Mouse (Mus musculus) hindbrain, embryonic 14.5 days (tissue): ENCODE results near the gene H2-M5. TPM values are rescaled to one million over a fixed set of nuclear protein-coding genes. Genes with fewer than 3 reads are reported as not detected.
A peak's percentile ranks its signal among the peaks of the same experiment; 100 is the strongest.
"Not testable (repeated sequence)": the region's sequence is repeated elsewhere in the genome, so short reads cannot be mapped to it uniquely, and the experiment has no call there.

Experiments used
- ATAC-seq: fragments of 200-750 bp; cut with Nextera tagmentation; 2 replicates; pipeline ENCODE4 v1.8.0; 2017; ENCODE audit warnings: moderate number of reproducible peaks, mild to moderate bottlenecking, moderate TSS enrichment, moderate library complexity; ENCODE audit not compliant: low FRiP score
- DNase-seq: peaks from one replicate; pipeline ENCODE4 v3.0.0-alpha.2; 2015; ENCODE audit warnings: low spot score
- H3K27ac ChIP-seq: fragments of 300-500 bp; sonication (generic); 2 replicates; pipeline ENCODE4 v1.5.1; 2014; ENCODE audit warnings: mild to moderate bottlenecking, moderate library complexity
- H3K27me3 ChIP-seq: fragments of 300-500 bp; sonication (generic); 2 replicates; pipeline ENCODE4 v1.6.1; 2014; ENCODE audit warnings: mild to moderate bottlenecking, low read length, mixed read lengths; ENCODE audit not compliant: control insufficient read depth, insufficient read depth
- H3K36me3 ChIP-seq: fragments of 300-500 bp; sonication (generic); replicated peaks from 2 replicates; pipeline ENCODE4 v1.6.1; 2014; ENCODE audit not compliant: control insufficient read depth, insufficient read depth
- H3K4me1 ChIP-seq: fragments of 300-500 bp; sonication (generic); replicated peaks from 2 replicates; pipeline ENCODE4 v1.6.1; 2014; ENCODE audit warnings: antibody characterized with exemption, low read length, mixed read lengths; ENCODE audit not compliant: control insufficient read depth, insufficient read depth
- H3K4me2 ChIP-seq: fragments of 300-500 bp; sonication (generic); replicated peaks from 2 replicates; pipeline ENCODE4 v1.6.1; 2014; ENCODE audit warnings: mild to moderate bottlenecking, moderate library complexity
- H3K4me3 ChIP-seq: fragments of 300-500 bp; sonication (generic); replicated peaks from 2 replicates; pipeline ENCODE4 v1.5.1; 2014; ENCODE audit warnings: mild to moderate bottlenecking, low read length
- H3K9ac ChIP-seq: fragments of 300-500 bp; sonication (generic); 2 replicates; pipeline ENCODE4 v1.6.1; 2014
- H3K9me3 ChIP-seq: fragments of 300-500 bp; sonication (generic); 2 replicates; pipeline ENCODE4 v1.6.1; 2016; ENCODE audit warnings: low read length; ENCODE audit not compliant: control insufficient read depth
- WGBS: fragments of 180-500 bp; shearing (Covaris S2); extraction: QIAGEN DNeasy Blood & Tissue Kit; methylation state at CpG from one replicate; pipeline ENCODE4 v1.1.7; 2014; 5-methylcytosine and 5-hydroxymethylcytosine counted together
- polyA plus RNA-seq: library from polyadenylated mRNA; unstranded; fragments of >200 nt; fragmentation: Nextera tagmentation; extraction: Ambion mirVana; gene quantifications from 2 replicates; pipeline ENCODE4 v1.2.1, GENCODE M21; 2014

Gene H2-M5
- polyA plus RNA-seq = 0.64 and 1.0 TPM in 2 replicates

DNA sequence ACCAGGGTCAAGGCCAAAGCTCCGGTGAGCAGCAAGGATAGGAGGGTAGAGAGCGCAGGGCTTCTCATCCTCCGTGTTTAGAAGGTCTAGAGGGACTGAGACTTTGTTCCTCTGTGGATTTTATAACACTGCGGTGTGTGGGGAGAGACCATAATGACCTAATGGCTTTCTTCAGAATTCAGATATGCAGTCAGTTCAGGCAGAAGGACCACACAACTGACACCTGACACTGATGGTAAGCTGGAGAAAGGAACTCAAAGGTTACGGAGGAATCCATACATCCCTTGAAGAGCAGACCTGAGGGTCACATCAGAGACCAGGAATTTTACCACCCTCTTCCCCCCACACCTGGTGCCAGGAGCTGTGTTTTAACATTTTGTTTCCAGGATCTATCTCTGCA lies at the start of gene H2-M5:
Gene H2-M5, minus strand, starts transcription at position 101 of the 400 bp plus-strand sequence.
- Histone ChIP-seq H3K36me3 (no peaks in the 10 kb centered on the region), H3K9ac (no peak within 1 kb of the TSS), H3K4me1 (no peaks in the 10 kb centered on the region), H3K4me2 (no peak within 1 kb of the TSS), H3K9me3 (no peaks in the 10 kb centered on the region), H3K27me3 (peaks cover 28% of the 10 kb centered on the region), H3K4me3 (no peak within 1 kb of the TSS), H3K27ac (no peak within 1 kb of the TSS)
- ATAC-seq (no peak), DNase-seq (no peak)
- 25% methylated on average over 5 of the region's 5 CpGs for WGBS

DNA sequence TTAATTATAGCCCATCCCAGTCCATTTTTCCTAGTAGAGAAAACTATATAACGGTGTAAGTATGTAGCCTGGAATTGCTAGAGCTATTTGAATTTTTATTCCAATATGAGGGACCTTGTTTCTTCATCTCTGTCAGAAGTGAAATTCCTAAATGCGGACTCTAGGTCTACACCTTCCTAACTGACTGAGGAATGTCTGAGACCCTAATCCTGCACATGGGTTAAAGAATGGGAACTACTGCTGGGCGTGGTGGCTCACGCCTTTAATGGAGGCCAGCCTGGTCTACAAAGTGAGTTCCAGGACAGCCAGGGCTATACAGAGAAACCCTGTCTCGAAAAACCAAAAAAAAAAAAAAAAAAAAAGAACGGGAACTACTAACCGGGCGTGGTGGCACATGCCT lies 39.8 kb upstream of the H2-M5 start:
- Histone ChIP-seq H3K9ac (peak overlapping the region; percentile 70), H3K36me3 (no peaks in the 10 kb centered on the region), H3K4me2 (peak overlapping the region; percentile 52), H3K4me3 (peak overlapping the region; percentile 26), H3K4me1 (peaks cover 7% of the 10 kb centered on the region; the same call in 1 of the 2 replicates), H3K27ac (peak overlapping the region; percentile 97), H3K9me3 (no peaks in the 10 kb centered on the region), H3K27me3 (no peaks in the 10 kb centered on the region)
- ATAC-seq (peak; percentile 17; the same call in 1 of the 2 replicates), DNase-seq (no peak)
- 70% methylated on average over 8 of the region's 8 CpGs for WGBS

DNA sequence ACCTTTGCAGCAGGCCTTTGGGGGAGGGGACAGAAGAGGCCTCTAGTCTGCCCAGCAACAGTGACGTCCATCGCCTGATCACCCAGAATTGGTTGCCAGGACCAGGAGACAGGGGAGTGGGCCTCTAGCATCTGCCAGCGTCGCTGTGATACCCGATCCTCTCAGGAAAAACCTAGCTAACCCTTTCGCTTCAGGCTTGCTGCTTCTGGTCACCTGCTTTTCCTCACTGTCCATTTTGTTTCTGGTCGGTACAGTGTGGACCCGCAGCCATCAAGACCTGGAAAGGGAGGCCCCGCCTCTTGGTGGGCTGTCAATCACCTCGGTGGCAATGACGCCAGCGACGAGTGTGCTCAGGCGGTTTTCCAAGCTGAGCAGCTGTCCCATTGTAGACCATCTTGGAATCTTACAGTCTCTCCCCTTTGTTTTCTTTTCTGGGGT lies 39.4 kb upstream of the H2-M5 start:
- Histone ChIP-seq H3K4me1 (peaks cover 7% of the 10 kb centered on the region; the same call in 1 of the 2 replicates), H3K9ac (peak overlapping the region; percentile 70), H3K4me3 (peak overlapping the region; percentile 26), H3K27ac (peak overlapping the region; percentile 97), H3K4me2 (peak overlapping the region; percentile 52), H3K36me3 (no peaks in the 10 kb centered on the region), H3K27me3 (no peaks in the 10 kb centered on the region), H3K9me3 (no peaks in the 10 kb centered on the region)
- WGBS = under 1% methylated on average over 14 of the region's 14 CpGs
- ATAC-seq (peak; percentile 99), DNase-seq (peak; percentile 99)

DNA sequence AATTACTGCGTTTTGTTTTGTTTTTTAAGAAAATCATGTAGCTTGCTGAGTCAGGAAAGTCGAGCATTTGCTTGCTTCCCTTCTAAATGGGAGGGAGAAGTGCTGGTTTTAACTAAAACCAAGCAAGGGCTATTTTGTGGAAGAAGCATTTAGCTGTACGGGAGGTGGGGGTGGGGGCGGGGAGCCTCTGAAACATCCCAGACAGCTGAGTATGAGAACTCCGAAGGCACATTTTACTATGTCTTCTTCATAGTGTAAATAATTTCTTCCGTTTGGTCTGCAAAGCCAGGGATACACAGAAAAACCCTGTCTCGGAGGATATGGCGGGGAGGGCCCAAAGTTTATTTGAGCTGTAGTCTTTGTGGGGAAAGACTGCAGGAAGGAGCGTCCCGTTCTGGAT lies 38.9 kb upstream of the H2-M5 start:
- Histone ChIP-seq H3K36me3 (no peaks in the 10 kb centered on the region), H3K27ac (peak overlapping the region; percentile 97), H3K27me3 (no peaks in the 10 kb centered on the region), H3K4me1 (peaks cover 7% of the 10 kb centered on the region; the same call in 1 of the 2 replicates), H3K9me3 (no peaks in the 10 kb centered on the region), H3K4me3 (peak overlapping the region; percentile 26), H3K4me2 (peak overlapping the region; percentile 52), H3K9ac (peak overlapping the region; percentile 70)
- 3% methylated on average over 10 of the region's 10 CpGs for WGBS
- DNase-seq (peak; percentile 48), ATAC-seq (peak; percentile 21)

DNA sequence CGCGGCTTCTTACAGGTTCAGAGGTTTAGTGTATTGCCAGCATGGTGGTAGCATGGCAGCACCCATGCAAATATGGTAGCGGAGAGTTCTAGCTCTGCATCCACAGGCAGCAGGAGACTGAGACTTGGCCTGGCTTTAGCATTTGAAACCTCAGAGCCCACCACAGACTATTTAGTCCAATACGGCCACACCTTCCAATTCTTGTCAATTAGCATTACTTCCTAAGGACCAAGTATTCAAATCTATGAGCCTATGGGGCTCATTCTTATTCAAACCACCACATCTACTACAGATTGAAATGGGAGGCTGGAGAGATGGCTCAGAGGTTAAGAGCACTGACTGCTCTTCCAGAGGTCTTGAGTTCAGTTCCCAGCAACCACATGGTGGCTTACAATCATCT lies 38.1 kb upstream of the H2-M5 start:
- Histone ChIP-seq H3K36me3 (no peaks in the 10 kb centered on the region), H3K4me1 (peaks cover 7% of the 10 kb centered on the region; the same call in 1 of the 2 replicates), H3K4me3 (no peak overlapping the region), H3K4me2 (no peak overlapping the region), H3K27ac (peak overlapping the region; percentile 97), H3K27me3 (no peaks in the 10 kb centered on the region), H3K9me3 (no peaks in the 10 kb centered on the region), H3K9ac (0 out of 2 replicates have a peak overlapping the region, but pooled peaks have one; percentile 3)
- DNase-seq (no peak), ATAC-seq (no peak)
- 97% methylated on average over 4 of the region's 4 CpGs for WGBS

DNA sequence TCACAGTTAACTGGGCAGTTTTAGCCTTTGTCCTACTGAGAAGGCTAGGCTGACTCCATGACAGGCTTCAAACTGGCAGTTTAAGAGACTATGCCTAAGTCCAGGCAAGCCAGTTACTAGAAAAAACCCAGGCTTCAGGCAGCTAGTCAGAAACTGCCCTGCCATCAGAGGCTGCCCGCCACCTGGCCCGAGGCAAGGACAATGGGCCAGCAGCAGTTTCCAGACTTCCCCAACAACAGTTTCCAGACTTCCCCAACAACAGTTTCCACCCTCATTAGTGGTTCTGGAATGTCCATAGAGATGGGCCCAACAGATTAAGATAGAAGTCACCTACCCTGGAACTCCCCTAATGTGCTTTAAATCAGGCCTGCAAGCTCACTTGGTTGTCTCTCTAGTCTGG lies 37.1 kb upstream of the H2-M5 start:
- DNase-seq (no peak), ATAC-seq (no peak)
- 56% methylated on average over 2 of the region's 2 CpGs for WGBS
- Histone ChIP-seq H3K9me3 (no peaks in the 10 kb centered on the region), H3K36me3 (no peaks in the 10 kb centered on the region), H3K27ac (no peak overlapping the region), H3K4me3 (no peak overlapping the region), H3K9ac (no peak overlapping the region), H3K4me2 (no peak overlapping the region), H3K4me1 (peaks cover 7% of the 10 kb centered on the region; the same call in 1 of the 2 replicates), H3K27me3 (no peaks in the 10 kb centered on the region)

DNA sequence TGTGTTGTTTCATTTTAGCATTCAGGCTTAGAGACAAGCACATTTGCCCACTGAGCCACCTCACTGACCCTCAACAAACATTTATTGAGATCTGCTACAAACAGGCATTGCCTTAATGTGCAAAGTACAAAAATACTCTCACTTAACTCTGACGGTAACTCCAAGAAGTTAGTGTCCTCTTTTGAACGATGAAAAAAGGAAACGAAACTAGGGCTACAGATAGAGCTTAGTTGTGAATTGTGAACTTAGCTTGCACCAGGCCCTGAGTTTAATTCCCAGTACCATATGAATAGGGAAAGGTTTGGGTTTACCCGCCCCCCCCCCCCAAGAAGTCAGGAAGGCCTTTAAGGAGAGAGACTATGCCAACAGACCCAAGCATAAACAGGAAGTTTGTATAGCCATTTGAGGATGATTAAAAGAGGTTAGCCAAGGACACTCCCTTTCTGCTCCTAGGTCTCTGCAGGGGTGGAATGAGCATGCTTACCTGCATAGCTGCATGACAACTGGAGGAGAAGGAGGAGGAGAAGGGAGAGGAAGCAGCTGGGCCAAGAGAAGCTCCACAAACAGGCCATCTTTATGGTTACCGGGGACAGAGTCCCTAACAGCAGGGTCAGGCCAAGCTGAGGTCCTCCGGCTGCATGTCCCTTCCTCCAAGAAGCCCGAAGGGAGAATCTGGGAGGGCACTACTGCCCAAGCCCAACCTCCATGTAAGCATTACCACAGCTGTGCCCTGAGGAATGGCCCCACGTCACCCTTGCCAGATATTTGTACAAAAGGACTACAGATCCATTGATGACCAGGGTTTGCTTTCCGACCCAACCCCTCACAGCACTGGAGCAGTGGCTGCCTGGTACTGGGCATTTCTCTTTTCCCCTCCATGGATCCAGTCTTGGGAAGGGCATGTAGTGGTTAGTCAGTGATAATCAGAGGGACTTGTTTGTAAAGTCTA lies 33.6 kb upstream of the H2-M5 start, which contains the start of gene Mog:
Gene Mog, minus strand, starts transcription at position 771 of the 949 bp plus-strand sequence.
- Histone ChIP-seq H3K27me3 (no peaks in the 10 kb centered on the region), H3K9me3 (no peaks in the 10 kb centered on the region), H3K4me1 (peaks cover 6% of the 10 kb centered on the region; the same call in 1 of the 2 replicates), H3K27ac (no peak within 1 kb of the TSS), H3K36me3 (no peaks in the 10 kb centered on the region), H3K4me2 (no peak within 1 kb of the TSS), H3K9ac (no peak within 1 kb of the TSS), H3K4me3 (no peak within 1 kb of the TSS)
- DNase-seq (no peak), ATAC-seq (no peak)
- WGBS = 73% methylated on average over 9 of the region's 9 CpGs

DNA sequence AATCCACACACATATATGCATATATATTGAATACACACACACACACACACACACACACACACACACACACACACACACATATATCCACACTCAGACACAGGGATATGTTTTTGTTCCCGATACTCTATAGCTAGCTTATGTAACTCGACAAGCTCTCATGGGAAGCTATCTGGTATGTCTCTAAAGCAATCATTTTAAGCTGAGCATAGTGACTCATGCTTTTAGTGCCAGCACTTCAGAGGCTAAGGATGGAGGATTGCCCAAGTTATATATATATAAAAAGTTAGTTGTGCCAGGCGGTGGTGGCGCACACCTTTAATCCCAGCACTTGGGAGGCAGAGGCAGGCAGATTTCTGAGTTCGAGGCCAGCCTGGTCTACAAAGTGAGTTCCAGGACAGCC lies 29.9 kb upstream of the H2-M5 start:
- H3K9ac ChIP-seq, H3K27me3 ChIP-seq, H3K4me1 ChIP-seq, H3K4me3 ChIP-seq, H3K27ac ChIP-seq, DNase-seq, ATAC-seq, H3K9me3 ChIP-seq, H3K4me2 ChIP-seq, H3K36me3 ChIP-seq: not testable (repeated sequence)
- WGBS = 94% methylated on average over 5 of the region's 5 CpGs

DNA sequence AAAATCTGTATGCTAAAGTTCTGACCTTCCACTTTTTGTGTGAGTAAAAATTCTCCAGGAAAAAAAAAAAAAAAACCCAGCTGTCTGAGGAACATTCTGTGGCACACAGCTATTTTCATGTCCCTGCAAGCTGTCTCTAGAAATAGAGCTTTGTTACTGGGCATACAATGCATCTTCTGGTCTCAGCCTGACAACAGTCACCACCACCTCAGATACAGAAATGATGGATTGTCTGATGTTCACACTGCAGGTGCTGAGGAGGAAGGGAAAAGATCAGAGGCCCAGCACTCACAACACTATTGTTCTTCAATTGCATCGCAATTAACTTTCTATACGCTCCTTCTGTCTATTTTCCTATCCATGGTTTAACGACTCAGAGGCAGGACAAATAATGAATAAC lies 29.0 kb upstream of the H2-M5 start:
- Histone ChIP-seq H3K9ac (no peak overlapping the region), H3K9me3 (no peaks in the 10 kb centered on the region), H3K4me2 (no peak overlapping the region), H3K4me3 (no peak overlapping the region), H3K36me3 (0 out of 2 replicates have a peak, but pooled peaks cover 5% of the 10 kb centered on the region), H3K27ac (no peak overlapping the region), H3K27me3 (no peaks in the 10 kb centered on the region), H3K4me1 (no peaks in the 10 kb centered on the region)
- DNase-seq (no peak), ATAC-seq (no peak)
- WGBS = 67% methylated on average over 3 of the region's 3 CpGs
